Mouse (Mus musculus) midbrain, postnatal 0 days (tissue): Measurements from ENCODE around the gene Pcnx2. TPM values are rescaled to one million over a fixed set of nuclear protein-coding genes. Genes with fewer than 3 reads are reported as not detected.

ENCODE experiments used
- ATAC-seq: fragments of 200-750 bp; cut with Nextera tagmentation; 2 replicates; pipeline ENCODE4 v1.8.0; 2017; ENCODE audit warnings: moderate number of reproducible peaks, mild to moderate bottlenecking, moderate TSS enrichment, moderate library complexity; ENCODE audit not compliant: low FRiP score
- DNase-seq: peaks from one replicate; pipeline ENCODE4 v3.0.0-alpha.2; 2015; ENCODE audit warnings: low spot score
- H3K27ac ChIP-seq: fragments of 300-500 bp; sonication (generic); 2 replicates; pipeline ENCODE4 v1.5.1; 2014; ENCODE audit warnings: low read depth, mild to moderate bottlenecking, low read length, mixed read lengths
- H3K27me3 ChIP-seq: fragments of 300-500 bp; sonication (generic); 2 replicates; pipeline ENCODE4 v1.6.1; 2014; ENCODE audit warnings: low read length, control low read depth, mixed read lengths; ENCODE audit not compliant: insufficient read depth
- H3K36me3 ChIP-seq: fragments of 300-500 bp; sonication (generic); 2 replicates; pipeline ENCODE4 v1.6.1; 2014; ENCODE audit warnings: low read length, control low read depth, mixed read lengths; ENCODE audit not compliant: insufficient read depth
- H3K4me1 ChIP-seq: fragments of 300-500 bp; sonication (generic); 2 replicates; pipeline ENCODE4 v1.6.1; 2014; ENCODE audit warnings: mild to moderate bottlenecking, control low read depth, antibody characterized with exemption, low read length, mixed read lengths; ENCODE audit not compliant: insufficient read depth
- H3K4me2 ChIP-seq: fragments of 300-500 bp; sonication (generic); 2 replicates; pipeline ENCODE4 v1.6.1; 2014; ENCODE audit warnings: low read depth, mild to moderate bottlenecking, low read length, mixed read lengths; ENCODE audit not compliant: poor library complexity, severe bottlenecking
- H3K4me3 ChIP-seq: fragments of 300-500 bp; sonication (generic); 2 replicates; pipeline ENCODE4 v1.5.1; 2014; ENCODE audit warnings: low read depth, mild to moderate bottlenecking, low read length, moderate library complexity
- H3K9ac ChIP-seq: fragments of 300-500 bp; sonication (generic); replicated peaks from 2 replicates; pipeline ENCODE4 v1.6.1; 2014; ENCODE audit warnings: mild to moderate bottlenecking, low read length, moderate library complexity, mixed read lengths; ENCODE audit not compliant: poor library complexity, severe bottlenecking
- H3K9me3 ChIP-seq: fragments of 300-500 bp; sonication (generic); 2 replicates; pipeline ENCODE4 v1.6.1; 2016; ENCODE audit warnings: low read length, control low read depth
- CTCF ChIP-seq: IDR thresholded peaks from 2 replicates; pipeline ENCODE4 v1.5.1; 2016; ENCODE audit warnings: antibody characterized with exemption, mild to moderate bottlenecking
- WGBS: fragments of 180-500 bp; shearing (Covaris S2); extraction: QIAGEN DNeasy Blood & Tissue Kit; methylation state at CpG from one replicate; pipeline ENCODE4 v1.1.7; 2014; 5-methylcytosine and 5-hydroxymethylcytosine counted together
- polyA plus RNA-seq: library from polyadenylated mRNA; unstranded; fragments of >200 nt; fragmentation: Nextera tagmentation; extraction: Ambion mirVana; gene quantifications from 2 replicates; pipeline ENCODE4 v1.2.1, GENCODE M21; 2015
- total RNA-seq: library from RNA; depleted of rRNA; stranded (reverse); fragments of >200 nt; gene quantifications from 2 replicates; pipeline ENCODE4 v1.2.3, GENCODE M21; 2014

The Pcnx2 gene
- total and polyA plus RNA-seq, 2 experiments from 2014 or later, result 3.2 to 16.4 TPM

DNA sequence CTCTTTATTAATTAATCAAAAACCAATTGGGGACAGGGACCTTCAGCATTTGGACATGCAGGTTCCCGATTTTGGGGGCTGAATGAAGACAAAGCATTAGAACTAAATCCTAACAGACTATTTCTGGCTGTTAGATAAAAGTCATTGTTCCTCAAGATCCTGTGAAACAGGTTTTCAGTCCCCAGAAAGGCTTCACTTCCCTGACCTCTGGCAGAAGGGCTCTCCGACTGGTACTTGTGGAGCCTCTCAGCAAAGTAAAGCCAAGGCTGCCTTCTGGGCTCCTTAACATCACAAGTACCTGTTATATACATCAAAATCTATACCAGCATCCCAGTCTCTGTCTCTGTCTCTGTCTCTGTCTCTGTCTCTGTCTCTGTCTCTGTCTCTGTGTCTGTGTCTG is 7.2 kb upstream of the Pcnx2 start:
- no peaks in the 10 kb centered on the region for H3K36me3 ChIP-seq
- no peak overlapping the region for H3K4me3 ChIP-seq
- 72% methylated on average over 2 of the region's 2 CpGs for WGBS
- no peak for TF ChIP-seq CTCF
- ATAC-seq, result no peak
- H3K4me1 ChIP-seq, result no peaks in the 10 kb centered on the region
- H3K9me3 ChIP-seq, result no peaks in the 10 kb centered on the region
- DNase-seq, result no peak
- H3K9ac ChIP-seq, result no peak overlapping the region
- H3K27ac ChIP-seq, result no peak overlapping the region
- H3K27me3 ChIP-seq, result peaks cover 16% of the 10 kb centered on the region; the same call in 1 of the 2 replicates
- H3K4me2 ChIP-seq, result no peak overlapping the region

DNA sequence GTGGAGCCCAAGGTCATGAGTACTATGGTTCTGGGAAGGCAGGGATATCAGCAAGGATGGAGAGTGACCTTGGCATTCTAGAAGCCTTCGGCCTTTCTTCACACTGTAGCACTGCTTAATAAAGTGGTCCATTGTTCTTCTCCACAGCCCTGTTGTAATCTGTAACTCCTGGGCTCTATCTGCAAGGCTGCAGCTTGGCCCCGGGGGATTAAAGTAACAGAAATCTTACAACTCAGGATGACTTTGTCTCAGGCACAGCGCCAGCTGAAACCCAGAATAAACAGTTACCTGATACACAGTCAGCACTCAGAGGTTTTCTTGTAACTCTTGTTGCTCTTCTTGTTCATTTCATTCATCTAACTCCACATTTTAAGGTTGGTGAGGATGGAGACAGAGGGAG is 4.4 kb upstream of the Pcnx2 start:
- no peaks in the 10 kb centered on the region for H3K4me1 ChIP-seq
- no peak overlapping the region for H3K27ac ChIP-seq
- H3K9me3 ChIP-seq, result no peaks in the 10 kb centered on the region
- H3K4me3 ChIP-seq, result no peak overlapping the region
- no peak for TF ChIP-seq CTCF
- H3K27me3 ChIP-seq, result no peaks in the 10 kb centered on the region
- no peaks in the 10 kb centered on the region for H3K36me3 ChIP-seq
- ATAC-seq (no peak), DNase-seq (no peak)
- WGBS, result 34% methylated on average over 3 of the region's 3 CpGs
- no peak overlapping the region for H3K4me2 ChIP-seq
- no peak overlapping the region for H3K9ac ChIP-seq

DNA sequence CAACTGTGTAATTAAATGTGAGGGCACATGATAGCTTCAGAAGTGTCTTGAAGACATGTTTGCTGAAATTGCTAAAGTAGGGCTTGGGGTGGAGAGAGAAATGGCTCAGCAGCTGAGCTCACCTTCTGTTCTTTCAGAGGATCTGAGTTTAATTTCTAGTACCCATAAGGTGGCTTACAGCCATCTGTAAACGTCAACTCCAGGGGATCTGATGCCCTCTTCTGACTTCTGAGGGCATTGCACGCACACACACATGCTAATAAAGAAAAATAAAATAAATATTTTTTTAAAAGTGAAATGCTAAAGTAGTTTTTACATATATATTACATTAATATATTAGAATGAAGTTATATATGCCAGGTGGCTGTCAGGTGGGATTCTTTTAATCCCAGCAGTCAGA is 3.0 kb upstream of the Pcnx2 start:
- Histone ChIP-seq H3K27ac (no peak overlapping the region), H3K27me3 (no peaks in the 10 kb centered on the region), H3K4me1 (peaks cover 4% of the 10 kb centered on the region; the same call in 1 of the 2 replicates), H3K9ac (no peak overlapping the region), H3K36me3 (no peaks in the 10 kb centered on the region), H3K9me3 (no peaks in the 10 kb centered on the region), H3K4me2 (no peak overlapping the region), H3K4me3 (no peak overlapping the region)
- 32% methylated on average over 2 of the region's 2 CpGs for WGBS
- DNase-seq, result no peak
- no peak for ATAC-seq
- TF ChIP-seq CTCF, result peak; percentile 56

DNA sequence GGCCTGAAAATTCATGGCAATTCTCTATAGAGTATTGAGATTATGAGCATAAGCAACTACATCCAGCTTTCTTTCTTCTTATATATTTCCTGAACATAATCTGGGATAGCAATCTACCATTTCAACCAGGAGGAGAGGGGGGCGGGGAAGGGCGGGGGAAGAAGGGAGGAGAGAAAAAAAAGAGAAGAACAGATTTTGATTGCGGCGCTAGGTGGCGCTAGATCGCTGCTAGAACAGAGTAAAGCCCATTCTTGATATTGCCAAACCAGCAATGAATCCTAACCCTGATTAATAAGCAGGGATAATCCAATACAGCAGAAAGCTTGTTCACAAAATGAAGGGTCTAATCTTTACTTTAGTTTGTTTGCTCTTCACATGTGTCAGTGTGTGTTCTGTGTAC is 782 bp upstream of the Pcnx2 start:
- 0% methylated on average over 6 of the region's 6 CpGs for whole genome bisulfite sequencing
- ATAC-seq (no peak), DNase-seq (peak; percentile 89)
- no peaks in the 10 kb centered on the region for H3K36me3 ChIP-seq
- peak; percentile 82 for TF ChIP-seq CTCF
- peak overlapping the region; percentile 80 for H3K27ac ChIP-seq
- no peak overlapping the region for H3K9ac ChIP-seq
- no peaks in the 10 kb centered on the region for H3K9me3 ChIP-seq
- peak overlapping the region; percentile 57 for H3K4me2 ChIP-seq
- peak overlapping the region; percentile 52 for H3K4me3 ChIP-seq
- no peaks in the 10 kb centered on the region for H3K27me3 ChIP-seq
- peaks cover 4% of the 10 kb centered on the region; the same call in 1 of the 2 replicates for H3K4me1 ChIP-seq

DNA sequence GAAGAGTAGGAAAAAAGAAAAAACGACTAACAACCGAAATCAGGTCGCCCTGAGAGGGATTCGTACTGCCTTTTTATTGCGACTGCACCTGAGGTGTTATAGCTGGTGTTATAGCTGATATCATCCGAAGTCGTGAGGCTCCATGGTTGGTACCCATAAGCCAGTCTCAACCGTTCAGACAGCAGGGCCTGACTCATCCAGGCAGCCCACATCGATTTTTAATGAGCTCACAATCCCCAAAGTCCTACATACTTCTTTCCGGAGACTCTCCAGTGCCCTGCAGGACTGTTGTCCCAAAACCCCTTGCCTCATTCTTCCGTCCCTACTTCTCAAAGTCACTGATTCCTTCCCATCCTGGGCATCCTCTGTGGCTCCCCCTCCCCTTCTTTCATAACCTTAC is 729 bp downstream of the Pcnx2 start:
- H3K9me3 ChIP-seq, result no peaks in the 10 kb centered on the region
- H3K9ac ChIP-seq, result peak overlapping the region; percentile 72; the same call in 1 of the 2 replicates
- TF ChIP-seq CTCF, result no peak
- DNase-seq, result no peak
- no peak overlapping the region for H3K27ac ChIP-seq
- no peaks in the 10 kb centered on the region for H3K36me3 ChIP-seq
- peak overlapping the region; percentile 57 for H3K4me2 ChIP-seq
- H3K27me3 ChIP-seq, result no peaks in the 10 kb centered on the region
- ATAC-seq, result no peak
- H3K4me3 ChIP-seq, result peak overlapping the region; percentile 52
- H3K4me1 ChIP-seq, result peaks cover 4% of the 10 kb centered on the region; the same call in 1 of the 2 replicates
- WGBS, result 58% methylated on average over 11 of the region's 11 CpGs

DNA sequence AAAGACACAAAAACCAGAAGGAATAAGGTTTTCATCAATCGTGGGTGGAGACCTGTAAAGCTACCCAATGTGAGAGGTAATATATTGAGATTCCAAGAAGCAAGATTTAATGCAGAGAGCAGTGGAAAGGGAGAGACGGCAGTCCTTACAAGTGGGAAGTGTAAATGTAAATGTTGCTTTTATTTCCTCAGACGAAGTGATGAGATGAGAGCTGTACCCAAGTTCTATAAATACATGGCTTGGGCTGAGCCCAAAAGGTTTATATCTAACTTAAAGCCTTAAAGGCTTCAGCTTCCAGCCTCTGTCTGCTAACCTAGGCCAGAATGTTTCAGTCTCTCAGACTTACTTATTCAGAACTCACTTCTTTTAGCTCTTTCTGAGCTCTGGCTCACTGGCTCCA is 8.2 kb downstream of the Pcnx2 start:
- WGBS, result 92% methylated on average over 3 of the region's 3 CpGs
- Histone ChIP-seq H3K4me2 (no peak overlapping the region), H3K4me1 (no peaks in the 10 kb centered on the region), H3K4me3 (no peak overlapping the region), H3K27me3 (no peaks in the 10 kb centered on the region), H3K9ac (no peak overlapping the region), H3K27ac (no peak overlapping the region), H3K9me3 (no peaks in the 10 kb centered on the region), H3K36me3 (peaks cover 53% of the 10 kb centered on the region)
- ATAC-seq, result no peak
- no peak for TF ChIP-seq CTCF
- DNase-seq, result no peak
